Mouse (Mus musculus): ENCODE results near the gene Fam20b. TPM values are rescaled to one million over a fixed set of nuclear protein-coding genes. Genes with fewer than 3 reads are reported as not detected.

The Fam20b gene
- polyA plus RNA-seq, 1 experiment from 2014 or later, result 23.9 TPM

DNA sequence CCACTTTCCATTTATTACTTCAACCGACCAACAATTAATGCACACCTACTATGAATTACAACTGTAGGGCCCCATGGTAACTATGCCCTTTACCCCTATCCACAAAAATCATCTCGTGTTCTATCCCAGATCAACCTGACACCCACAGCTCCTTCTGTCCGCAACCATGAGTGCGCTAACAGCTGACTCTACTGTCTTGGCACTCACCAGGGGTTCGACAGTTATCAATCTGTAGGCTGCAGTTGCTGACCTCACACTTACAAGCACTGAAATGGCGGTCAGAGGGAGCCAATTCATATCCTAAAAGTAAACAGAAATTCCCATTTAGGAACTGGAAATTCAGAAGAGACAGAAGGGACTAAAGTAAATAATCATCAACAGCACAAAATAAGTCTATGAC, 2.2 kb downstream of the Fam20b start:
- ATAC-seq, result no peak
- H3K27me3 ChIP-seq (replicated peaks; ENCODE audit: control insufficient read depth, insufficient read depth, low read length), result no peaks in the 10 kb centered on the region; the same call in 1 of the 2 replicates
- no peak overlapping the region for H3K9ac ChIP-seq (ENCODE audit: low read depth, low read length)
- H3K27ac ChIP-seq (ENCODE audit: low read depth, low read length), result no peak overlapping the region
- H3K4me2 ChIP-seq (ENCODE audit: low read length), result no peak overlapping the region
- 90% methylated on average over 6 of the region's 6 CpGs for WGBS
- no peak overlapping the region for H3K4me3 ChIP-seq (ENCODE audit: low read length)
- no peaks in the 10 kb centered on the region for H3K36me3 ChIP-seq (ENCODE audit: control insufficient read depth, insufficient read depth, low read length)
- H3K4me1 ChIP-seq (ENCODE audit: control insufficient read depth, insufficient read depth, low read depth, low read length), result peaks cover 8% of the 10 kb centered on the region
- no peaks in the 10 kb centered on the region for H3K9me3 ChIP-seq (ENCODE audit: control insufficient read depth, low read length)

DNA sequence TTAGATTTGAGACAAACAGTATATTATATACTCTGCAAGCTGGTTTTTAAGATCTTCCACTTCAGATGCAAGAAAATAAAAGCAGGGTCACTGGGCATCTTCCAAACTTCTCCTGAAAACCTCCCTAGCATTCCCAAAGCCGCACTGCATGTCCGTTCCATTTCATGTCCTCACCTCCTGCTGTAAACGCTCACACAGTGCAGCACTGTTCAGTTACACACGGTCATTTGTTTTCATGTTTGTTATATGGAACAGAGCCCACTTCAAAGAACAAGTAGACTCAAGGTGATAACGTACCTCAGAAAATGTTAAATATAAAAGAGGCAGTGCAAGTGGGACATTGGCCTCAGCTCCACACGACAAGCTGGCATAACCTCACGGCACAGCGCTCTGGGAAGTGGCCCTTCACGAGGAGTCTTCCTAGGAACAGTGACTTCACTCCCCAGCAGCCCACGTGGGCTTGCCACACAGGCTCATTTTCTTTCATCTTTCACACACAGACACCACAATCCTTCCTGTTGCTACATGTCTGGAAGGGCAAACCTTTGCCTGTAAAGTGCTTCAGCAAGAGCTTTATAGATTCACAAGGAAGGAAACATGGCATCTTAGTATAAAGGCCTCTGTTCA, 8.3 kb downstream of the Fam20b start:
- WGBS, result 49% methylated on average over 10 of the region's 10 CpGs
- Histone ChIP-seq H3K4me2 (ENCODE audit: low read length) (no peak overlapping the region), H3K27ac (ENCODE audit: low read depth, low read length) (no peak overlapping the region), H3K9ac (ENCODE audit: low read depth, low read length) (no peak overlapping the region; the same call in 1 of the 2 replicates), H3K4me1 (ENCODE audit: control insufficient read depth, insufficient read depth, low read depth, low read length) (peaks cover 2% of the 10 kb centered on the region; the same call in 1 of the 2 replicates), H3K36me3 (ENCODE audit: control insufficient read depth, insufficient read depth, low read length) (no peaks in the 10 kb centered on the region), H3K4me3 (ENCODE audit: low read length) (no peak overlapping the region), H3K27me3 (replicated peaks; ENCODE audit: control insufficient read depth, insufficient read depth, low read length) (no peaks in the 10 kb centered on the region), H3K9me3 (ENCODE audit: control insufficient read depth, low read length) (no peaks in the 10 kb centered on the region)
- ATAC-seq, result no peak; the same call in 1 of the 2 replicates

DNA sequence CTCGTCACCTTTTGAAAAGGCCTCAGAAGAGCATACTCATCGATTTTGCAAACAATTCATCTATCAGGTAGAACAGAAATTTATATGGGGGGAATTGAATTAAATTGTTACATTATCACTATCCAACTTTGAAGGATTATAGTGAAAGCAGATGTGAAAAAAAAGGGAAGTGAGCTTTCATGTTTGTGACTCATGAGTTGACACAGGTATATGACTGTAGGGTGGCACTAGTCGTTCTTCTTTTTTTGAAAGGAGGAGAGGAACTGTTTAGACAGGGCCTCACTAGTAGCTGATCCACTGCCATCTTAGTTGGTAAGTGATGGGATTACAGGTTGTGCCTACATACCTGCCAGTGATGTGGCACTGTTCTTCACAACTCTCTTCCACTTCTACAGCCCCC, 10.2 kb downstream of the Fam20b start:
- H3K36me3 ChIP-seq (ENCODE audit: control insufficient read depth, insufficient read depth, low read length), result peaks cover 13% of the 10 kb centered on the region
- WGBS, result 90% methylated on average over 3 of the region's 3 CpGs
- peaks cover 2% of the 10 kb centered on the region; the same call in 1 of the 2 replicates for H3K4me1 ChIP-seq (ENCODE audit: control insufficient read depth, insufficient read depth, low read depth, low read length)
- no peak for ATAC-seq
- no peaks in the 10 kb centered on the region for H3K27me3 ChIP-seq (replicated peaks; ENCODE audit: control insufficient read depth, insufficient read depth, low read length)
- H3K4me3 ChIP-seq (ENCODE audit: low read length), result no peak overlapping the region
- H3K9ac ChIP-seq (ENCODE audit: low read depth, low read length), result no peak overlapping the region
- no peaks in the 10 kb centered on the region for H3K9me3 ChIP-seq (ENCODE audit: control insufficient read depth, low read length)
- no peak overlapping the region for H3K4me2 ChIP-seq (ENCODE audit: low read length)
- H3K27ac ChIP-seq (ENCODE audit: low read depth, low read length), result no peak overlapping the region

GRCm38 (mm10) chr1:156705696-156706285, 13.1 kb downstream of the Fam20b start:
- peaks cover 19% of the 10 kb centered on the region for H3K36me3 ChIP-seq (ENCODE audit: control insufficient read depth, insufficient read depth, low read length)
- H3K9me3 ChIP-seq (ENCODE audit: control insufficient read depth, low read length), result no peaks in the 10 kb centered on the region
- no peak overlapping the region for H3K4me2 ChIP-seq (ENCODE audit: low read length)
- no peak overlapping the region for H3K9ac ChIP-seq (ENCODE audit: low read depth, low read length)
- 84% methylated on average over 10 of the region's 10 CpGs for WGBS
- no peaks in the 10 kb centered on the region for H3K27me3 ChIP-seq (replicated peaks; ENCODE audit: control insufficient read depth, insufficient read depth, low read length)
- no peak overlapping the region for H3K4me3 ChIP-seq (ENCODE audit: low read length)
- no peak overlapping the region for H3K27ac ChIP-seq (ENCODE audit: low read depth, low read length)
- ATAC-seq, result no peak
- H3K4me1 ChIP-seq (ENCODE audit: control insufficient read depth, insufficient read depth, low read depth, low read length), result peaks cover 1% of the 10 kb centered on the region; the same call in 1 of the 2 replicates

DNA sequence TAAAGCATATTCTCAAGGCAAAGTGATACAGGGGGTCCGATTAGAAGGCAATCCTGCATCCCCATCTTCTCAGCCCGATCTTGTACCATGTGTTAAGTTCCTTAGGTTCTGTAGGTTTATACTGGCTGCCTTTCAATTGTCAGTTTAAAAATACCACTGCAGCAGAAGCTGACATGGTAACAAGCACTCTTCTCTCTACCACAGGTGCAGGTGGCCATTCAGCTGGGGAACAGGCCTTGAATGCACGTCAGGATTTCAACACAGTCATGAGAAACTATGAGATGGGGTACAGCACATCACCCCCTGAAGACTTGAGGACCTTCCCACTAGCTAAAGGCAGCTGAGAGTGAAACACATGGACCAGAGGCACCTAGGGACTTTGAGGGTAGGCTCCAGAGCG, 15.4 kb downstream of the Fam20b start:
- Histone ChIP-seq H3K4me1 (ENCODE audit: control insufficient read depth, insufficient read depth, low read depth, low read length) (no peaks in the 10 kb centered on the region), H3K27me3 (replicated peaks; ENCODE audit: control insufficient read depth, insufficient read depth, low read length) (no peaks in the 10 kb centered on the region), H3K36me3 (ENCODE audit: control insufficient read depth, insufficient read depth, low read length) (peaks cover 30% of the 10 kb centered on the region), H3K4me3 (ENCODE audit: low read length) (no peak overlapping the region), H3K27ac (ENCODE audit: low read depth, low read length) (no peak overlapping the region), H3K9me3 (ENCODE audit: control insufficient read depth, low read length) (no peaks in the 10 kb centered on the region), H3K9ac (ENCODE audit: low read depth, low read length) (no peak overlapping the region), H3K4me2 (ENCODE audit: low read length) (no peak overlapping the region)
- no peak for ATAC-seq
- 90% methylated on average over 4 of the region's 4 CpGs for WGBS

GRCm38 (mm10) chr1:156702151-156702550, 16.7 kb downstream of the Fam20b start:
- Histone ChIP-seq H3K4me3 (ENCODE audit: low read length) (no peak overlapping the region), H3K9me3 (ENCODE audit: control insufficient read depth, low read length) (no peaks in the 10 kb centered on the region), H3K36me3 (ENCODE audit: control insufficient read depth, insufficient read depth, low read length) (peaks cover 39% of the 10 kb centered on the region), H3K9ac (ENCODE audit: low read depth, low read length) (no peak overlapping the region), H3K4me1 (ENCODE audit: control insufficient read depth, insufficient read depth, low read depth, low read length) (no peaks in the 10 kb centered on the region), H3K27me3 (replicated peaks; ENCODE audit: control insufficient read depth, insufficient read depth, low read length) (no peaks in the 10 kb centered on the region), H3K27ac (ENCODE audit: low read depth, low read length) (no peak overlapping the region), H3K4me2 (ENCODE audit: low read length) (no peak overlapping the region)
- ATAC-seq, result no peak
- WGBS, result 94% methylated on average over 7 of the region's 7 CpGs

- H3K36me3 ChIP-seq (ENCODE audit: control insufficient read depth, insufficient read depth, low read length), result peaks cover 25% of the 10 kb centered on the region
These were observed 32.7 kb downstream of the Fam20b start for GRCm38 (mm10) chr1:156686025-156686661.

GRCm38 (mm10) chr1:156679599-156679998, 39.3 kb downstream of the Fam20b start:
- Histone ChIP-seq H3K4me1 (ENCODE audit: control insufficient read depth, insufficient read depth, low read depth, low read length) (no peaks in the 10 kb centered on the region; the same call in 1 of the 2 replicates), H3K27ac (ENCODE audit: low read depth, low read length) (no peak overlapping the region)

More at GRCm38 (mm10) chr1:156686025-156686661, 32.7 kb downstream of the Fam20b start:
- Histone ChIP-seq H3K4me1 (ENCODE audit: control insufficient read depth, insufficient read depth, low read depth, low read length) (no peaks in the 10 kb centered on the region), H3K27me3 (replicated peaks; ENCODE audit: control insufficient read depth, insufficient read depth, low read length) (no peaks in the 10 kb centered on the region), H3K27ac (ENCODE audit: low read depth, low read length) (no peak overlapping the region), H3K9me3 (ENCODE audit: control insufficient read depth, low read length) (no peaks in the 10 kb centered on the region), H3K4me3 (ENCODE audit: low read length) (no peak overlapping the region), H3K9ac (ENCODE audit: low read depth, low read length) (no peak overlapping the region), H3K4me2 (ENCODE audit: low read length) (no peak overlapping the region)
- ATAC-seq, result no peak
- WGBS, result 58% methylated on average over 7 of the region's 7 CpGs

DNA sequence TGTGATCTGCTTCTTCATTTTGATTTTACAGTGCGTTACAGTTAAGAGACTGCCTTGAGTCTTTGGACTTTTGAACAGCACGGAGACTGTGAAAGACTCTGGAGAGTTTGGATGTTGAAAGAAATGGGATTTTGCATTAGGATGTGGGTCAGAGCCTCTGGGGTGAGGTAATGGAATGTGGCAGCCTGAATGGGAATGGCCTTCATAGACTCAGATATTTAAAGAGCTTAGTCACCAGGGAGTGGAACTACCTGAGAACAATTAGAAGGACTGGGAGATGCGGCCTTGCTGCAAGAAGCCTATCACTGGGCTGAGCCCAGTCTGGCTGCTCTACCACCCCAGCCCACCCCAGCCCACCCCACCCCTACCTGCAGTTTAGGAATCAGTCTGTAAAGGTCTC, 41.7 kb downstream of the Fam20b start:
- H3K9ac ChIP-seq (ENCODE audit: low read depth, low read length), result no peak overlapping the region
- H3K4me2 ChIP-seq (ENCODE audit: low read length), result no peak overlapping the region
- H3K9me3 ChIP-seq (ENCODE audit: control insufficient read depth, low read length), result no peaks in the 10 kb centered on the region
- H3K4me1 ChIP-seq (ENCODE audit: control insufficient read depth, insufficient read depth, low read depth, low read length), result peaks cover 14% of the 10 kb centered on the region
- H3K27me3 ChIP-seq (replicated peaks; ENCODE audit: control insufficient read depth, insufficient read depth, low read length), result 0 out of 2 replicates have a peak, but pooled peaks cover 2% of the 10 kb centered on the region
- H3K4me3 ChIP-seq (ENCODE audit: low read length), result no peak overlapping the region
- WGBS, result 84% methylated on average over 3 of the region's 3 CpGs
- no peak for ATAC-seq
- H3K27ac ChIP-seq (ENCODE audit: low read depth, low read length), result no peak overlapping the region
- peaks cover 10% of the 10 kb centered on the region for H3K36me3 ChIP-seq (ENCODE audit: control insufficient read depth, insufficient read depth, low read length)

More at GRCm38 (mm10) chr1:156679599-156679998, 39.3 kb downstream of the Fam20b start:
- Histone ChIP-seq H3K9me3 (ENCODE audit: control insufficient read depth, low read length) (no peaks in the 10 kb centered on the region), H3K36me3 (ENCODE audit: control insufficient read depth, insufficient read depth, low read length) (peaks cover 10% of the 10 kb centered on the region), H3K4me3 (ENCODE audit: low read length) (no peak overlapping the region), H3K9ac (ENCODE audit: low read depth, low read length) (no peak overlapping the region), H3K4me2 (ENCODE audit: low read length) (no peak overlapping the region), H3K27me3 (replicated peaks; ENCODE audit: control insufficient read depth, insufficient read depth, low read length) (no peaks in the 10 kb centered on the region)
- no peak for ATAC-seq
- 78% methylated on average over 9 of the region's 9 CpGs for WGBS
